Mouse (Mus musculus) heart, postnatal 14 days (tissue): Measurements from ENCODE around the gene Elmod3. TPM values are rescaled to one million over a fixed set of nuclear protein-coding genes. Genes with fewer than 3 reads are reported as not detected.
A peak's percentile ranks its signal among the peaks of the same experiment; 100 is the strongest.
"Not testable (repeated sequence)": the region's sequence is repeated elsewhere in the genome, so short reads cannot be mapped to it uniquely, and the experiment has no call there.

Experiments used
- DNase-seq, 2 experiments: peaks; one replicate each; pipeline ENCODE4 v3.0.0; 2021 to 2022
- intact Hi-C: fragments of 180-260 bp; cut with DNase I; formaldehyde crosslinking; loops from one replicate; pipeline ENCODE4 v1.15.1; 2025
- total RNA-seq, 2 experiments: library from RNA; stranded (reverse); gene quantifications; 2 replicates each; pipeline ENCODE4 v1.2.3; 2021

Elmod3 gene
- total RNA-seq, 2 experiments from 2014 or later, result 16.7 to 19.2 TPM

DNA sequence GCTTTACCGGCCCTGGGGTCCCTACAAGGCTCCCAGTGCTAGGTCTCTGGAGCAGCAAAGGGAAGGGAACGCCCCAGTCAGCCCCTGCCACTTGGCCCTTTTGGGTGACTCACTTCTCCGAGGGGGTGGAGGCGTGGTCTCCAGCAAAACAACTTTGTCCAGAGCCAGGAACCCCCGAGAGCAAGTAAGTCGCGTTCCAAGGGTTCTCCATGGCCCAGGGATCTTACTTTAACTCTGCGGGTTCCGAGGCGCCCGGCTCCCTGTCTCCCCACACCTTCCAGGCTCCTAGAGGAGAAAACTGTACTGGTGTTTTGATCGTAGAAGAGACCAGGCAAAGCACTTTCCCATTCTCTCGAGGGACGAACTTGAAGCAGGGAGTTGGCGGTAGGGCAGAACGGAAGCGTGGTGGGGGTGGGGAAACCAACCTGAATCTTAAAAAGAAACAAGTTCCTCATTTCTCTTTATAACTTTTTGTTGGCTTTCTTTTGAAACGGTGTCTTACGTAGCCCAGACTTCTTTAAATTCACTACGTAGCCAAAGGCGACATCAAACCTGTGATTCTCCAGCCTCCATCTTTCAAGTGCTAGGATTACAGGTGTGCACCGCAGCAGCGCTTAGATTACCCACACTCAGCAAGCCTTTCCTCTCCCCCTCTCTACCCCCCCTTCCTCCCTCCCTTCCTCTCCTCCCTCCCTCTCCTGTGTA, 53.8 kb downstream of the Elmod3 start, which contains the start of gene Capg:
Capg (plus strand) TSS at position 109 of the 705 bp plus-strand sequence.
- peak; percentile 51 to 58 for DNase-seq
- intact Hi-C loops, result no loop called here

DNA sequence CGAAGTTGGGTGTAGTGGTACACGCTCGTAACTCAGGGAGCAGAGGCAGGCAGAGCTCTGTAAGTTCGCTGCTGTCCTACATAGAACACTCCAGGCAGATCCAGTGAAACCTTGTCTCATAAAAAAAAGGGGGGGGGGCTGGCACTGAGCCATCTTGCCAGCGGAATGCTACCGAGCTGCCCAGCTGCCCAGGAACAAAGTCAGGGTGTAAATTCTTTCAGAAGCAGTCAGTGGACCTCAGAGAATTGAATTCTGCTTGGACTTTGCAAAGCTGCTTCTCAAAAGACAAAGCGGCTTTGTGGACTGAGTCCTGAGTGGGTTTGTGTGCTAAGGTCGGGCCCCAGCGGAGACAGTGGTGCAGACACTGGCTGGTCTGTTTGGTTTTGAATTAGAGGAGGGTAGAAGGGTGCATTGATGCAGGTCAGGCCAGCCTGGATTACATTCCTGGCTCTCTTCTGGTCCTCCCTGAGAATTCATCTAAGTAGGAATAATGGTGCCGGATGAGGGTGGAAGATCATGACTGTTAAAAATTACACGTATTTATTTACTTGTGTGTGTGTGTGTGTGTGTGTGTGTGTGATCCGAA, 54.9 kb downstream of the Elmod3 start:
- intact Hi-C loops, result no loop called here
- no peak for DNase-seq

- peak; percentile 74 to 82 for DNase-seq
- intact Hi-C loops, result no loop called here
These were observed 59.6 kb downstream of the Elmod3 start for GRCm38 (mm10) chr6:72538562-72539031.

GRCm38 (mm10) chr6:72537998-72538500, 60.2 kb downstream of the Elmod3 start:
- intact Hi-C loops, result no loop called here
- DNase-seq, result no peak

DNA sequence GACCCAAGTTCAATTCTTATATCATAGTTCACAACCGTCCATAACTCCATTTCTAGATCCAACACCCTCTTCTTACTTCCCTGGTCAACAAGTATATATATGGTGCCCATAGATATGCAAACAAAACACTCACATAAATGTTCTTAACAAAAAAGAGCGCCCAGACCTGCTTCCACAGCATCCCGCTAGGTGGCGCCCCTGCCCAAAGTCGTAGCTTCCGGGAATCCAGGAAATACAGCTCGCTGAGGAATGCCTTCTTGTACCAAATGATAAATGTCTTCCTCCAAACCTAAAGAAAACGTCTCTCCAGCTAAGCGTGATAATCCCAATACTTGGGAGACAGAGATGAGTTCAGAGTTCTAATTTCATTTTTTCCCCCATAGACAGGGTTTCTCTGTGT, 63.0 kb downstream of the Elmod3 start:
- peak; percentile 86 to 91 for DNase-seq
- intact Hi-C loops, result loop anchor here (1.0 to 2.0 kb wide), 3 partner anchors 31 to 107 kb away; partner anchors contain the start of gene Mat2a

DNA sequence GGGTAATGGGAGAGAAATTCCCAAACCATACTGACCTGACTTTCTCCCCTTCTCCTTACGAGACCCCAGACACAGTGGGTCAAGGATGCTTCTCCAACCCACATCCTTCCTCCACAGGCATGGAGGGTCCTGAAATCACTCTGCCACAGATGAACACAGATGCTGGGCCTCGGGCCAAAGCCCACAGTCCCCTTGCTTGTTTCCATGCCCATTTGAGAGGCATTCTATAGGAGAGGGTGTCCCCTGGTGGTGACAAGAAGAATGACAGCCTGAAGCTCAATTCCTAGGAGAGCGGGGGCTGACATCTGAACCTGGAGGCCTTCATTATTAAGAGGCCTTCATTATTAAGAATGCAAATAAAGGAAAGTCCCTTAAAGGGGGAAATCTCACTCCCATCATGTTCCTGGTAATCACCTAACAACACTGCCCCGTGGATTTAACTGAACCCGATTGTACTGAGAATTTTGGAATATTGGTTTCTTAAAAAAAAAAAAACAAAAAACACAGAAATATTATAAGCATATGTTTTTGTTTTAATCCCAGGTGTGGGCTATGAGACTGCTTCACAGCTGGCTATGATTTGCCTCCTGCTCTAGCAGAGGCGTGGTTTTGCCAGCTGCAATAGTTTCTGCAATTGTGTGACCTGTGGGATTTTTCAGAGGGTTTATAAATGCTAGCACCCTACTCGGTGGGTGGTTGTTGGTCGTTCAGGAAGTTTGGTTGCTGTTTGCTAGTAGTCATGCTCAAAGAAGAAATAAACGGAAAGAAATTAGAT, 64.0 kb downstream of the Elmod3 start:
- peak; percentile 70 to 86 for DNase-seq
- intact Hi-C loops, result loop anchor here (2.0 kb wide), 1 partner anchor 95 kb away; the partner anchor contains the start of gene Mat2a

GRCm38 (mm10) chr6:72533555-72533954, 64.7 kb downstream of the Elmod3 start:
- peak in 1 of 2 experiments; percentile 43 for DNase-seq

DNA sequence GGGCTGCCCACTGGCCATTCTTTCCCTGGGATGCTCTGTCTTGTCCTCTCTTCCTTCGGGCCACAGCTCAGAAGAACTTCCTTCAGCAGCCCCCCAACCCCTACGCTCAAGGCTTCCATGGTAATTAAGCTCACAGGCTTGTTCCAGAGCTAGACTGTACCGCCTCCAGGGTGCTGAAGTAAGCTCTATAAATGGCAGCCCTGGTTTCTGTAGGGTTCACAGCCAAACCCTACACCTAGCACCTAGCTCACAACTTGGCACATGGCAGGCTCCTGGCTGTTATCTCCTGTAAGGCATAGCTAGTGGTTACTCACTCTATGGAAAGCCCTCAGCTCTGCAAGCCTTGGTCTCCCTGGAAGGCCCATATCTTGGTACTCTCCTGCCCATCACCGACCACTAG, 65.6 kb downstream of the Elmod3 start:
- intact Hi-C loops, result no loop called here
- no peak for DNase-seq

More at GRCm38 (mm10) chr6:72533555-72533954, 64.7 kb downstream of the Elmod3 start:
- intact Hi-C loops, result not testable (repeated sequence)

DNA sequence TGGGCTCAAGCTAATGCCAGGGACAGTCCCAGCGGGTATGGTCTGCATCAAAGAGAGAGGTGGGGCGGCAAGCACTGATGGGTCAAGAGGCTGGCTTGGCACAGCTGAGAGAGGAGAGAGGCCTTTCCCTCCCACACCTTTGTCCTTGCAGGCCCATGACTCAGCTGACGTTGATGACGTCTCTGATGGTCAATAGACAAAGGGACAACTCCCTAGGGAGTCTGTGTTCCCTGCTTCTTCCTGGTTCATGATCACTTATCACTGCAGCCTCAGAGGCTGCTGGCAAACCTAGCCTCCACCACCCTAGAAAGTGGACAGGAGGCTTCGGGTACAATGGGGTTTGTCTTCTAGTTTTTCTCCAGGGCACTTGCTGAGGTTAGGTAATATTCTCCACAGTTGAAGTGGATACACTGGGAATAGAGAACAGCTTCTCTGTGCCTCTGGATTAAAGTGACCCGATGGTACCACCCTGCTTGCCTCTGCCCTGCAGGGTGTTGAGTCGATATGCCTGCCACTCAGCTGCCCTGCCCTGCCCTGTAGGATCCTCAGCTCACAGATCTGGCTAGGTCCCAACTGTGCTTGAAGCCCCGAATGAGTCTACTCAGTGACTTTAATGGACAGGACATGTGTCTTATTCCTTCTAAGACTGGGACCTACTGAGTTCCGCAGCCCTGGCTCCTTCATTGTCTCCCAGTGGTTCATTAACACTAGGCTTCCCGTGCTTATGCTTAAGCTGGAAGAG, 69.6 kb downstream of the Elmod3 start:
- no peak for DNase-seq
- intact Hi-C loops, result no loop called here

GRCm38 (mm10) chr6:72527070-72527469, 71.1 kb downstream of the Elmod3 start:
- intact Hi-C loops, result no loop called here

GRCm38 (mm10) chr6:72524160-72524559, 74.1 kb downstream of the Elmod3 start:
- DNase-seq, result no peak
- intact Hi-C loops, result no loop called here

More at GRCm38 (mm10) chr6:72527070-72527469, 71.1 kb downstream of the Elmod3 start:
- no peak for DNase-seq

- intact Hi-C loops, result no loop called here
- DNase-seq, result no peak
These were observed 75.0 kb downstream of the Elmod3 start for GRCm38 (mm10) chr6:72523222-72523621.

GRCm38 (mm10) chr6:72522288-72522687, 75.9 kb downstream of the Elmod3 start:
- DNase-seq, result no peak
- intact Hi-C loops, result no loop called here

GRCm38 (mm10) chr6:72521607-72522006, 76.6 kb downstream of the Elmod3 start, which contains the start of gene Sh2d6:
TSS of gene Sh2d6 (minus strand) at chr6:72521707.
- no peak for DNase-seq
- intact Hi-C loops, result no loop called here

- intact Hi-C loops, result no loop called here
- no peak for DNase-seq
These were observed 77.3 kb downstream of the Elmod3 start for GRCm38 (mm10) chr6:72520904-72521303.

- intact Hi-C loops, result no loop called here
- DNase-seq, result peak; percentile 55 to 56
These were observed 78.1 kb downstream of the Elmod3 start for GRCm38 (mm10) chr6:72519892-72520663.

GRCm38 (mm10) chr6:72519303-72519702, 78.9 kb downstream of the Elmod3 start:
- intact Hi-C loops, result no loop called here

GRCm38 (mm10) chr6:72518842-72519241, 79.4 kb downstream of the Elmod3 start:
- DNase-seq, result no peak
- intact Hi-C loops, result no loop called here

More at GRCm38 (mm10) chr6:72519303-72519702, 78.9 kb downstream of the Elmod3 start:
- DNase-seq, result no peak
